Mouse (Mus musculus) ES-E14 (cell line): Measurements from ENCODE around the gene Atf2. TPM values are rescaled to one million over a fixed set of nuclear protein-coding genes. Genes with fewer than 3 reads are reported as not detected.

Experiments used
- DNase-seq: peaks from one replicate; pipeline ENCODE4 v3.0.0-alpha.2; 2013; ENCODE audit warnings: low read depth, low spot score
- H3K27ac ChIP-seq: 2 replicates; pipeline ENCODE4 v1.5.1; 2012; ENCODE audit warnings: low read depth, mild to moderate bottlenecking, low read length, moderate library complexity, mixed read lengths; ENCODE audit not compliant: poor library complexity, insufficient read depth, severe bottlenecking
- H3K36me3 ChIP-seq: 2 replicates; pipeline ENCODE4 v1.6.1; 2012; ENCODE audit warnings: mild to moderate bottlenecking, low read length, moderate library complexity, mixed read lengths; ENCODE audit not compliant: control insufficient read depth, poor library complexity, insufficient read depth, severe bottlenecking
- H3K4me1 ChIP-seq, 2 experiments: fragments of 150-350 bp in 1 of 2; sonication (generic) in 1 of 2; 2 replicates each; pipeline ENCODE4 v1.6.1; 2012; ENCODE audit warnings: low read length in 2 of 2, mild to moderate bottlenecking in 1 of 2, mixed read lengths in 1 of 2; ENCODE audit not compliant: control insufficient read depth in 2 of 2, insufficient read depth in 2 of 2, poor library complexity in 1 of 2
- H3K4me3 ChIP-seq, 2 experiments: fragments of 150-350 bp in 1 of 2; sonication (generic) in 1 of 2; 2 replicates each; pipeline ENCODE4 v1.5.1; 2012; ENCODE audit warnings: low read length in 2 of 2, low read depth in 1 of 2, mild to moderate bottlenecking in 1 of 2, mixed read lengths in 1 of 2; ENCODE audit not compliant: insufficient read depth in 1 of 2, poor library complexity in 1 of 2, severe bottlenecking in 1 of 2
- H3K9ac ChIP-seq: 2 replicates; pipeline ENCODE4 v1.6.1; 2012; ENCODE audit warnings: low read depth, mild to moderate bottlenecking, low read length, mixed read lengths; ENCODE audit not compliant: poor library complexity, insufficient read depth, severe bottlenecking
- H3K9me3 ChIP-seq: fragments of 150-350 bp; sonication (generic); 2 replicates; pipeline ENCODE4 v1.6.1; 2012; ENCODE audit warnings: low read depth, mild to moderate bottlenecking, low read length; ENCODE audit not compliant: control insufficient read depth, insufficient read depth
- CHD2 ChIP-seq: IDR thresholded peaks from 2 replicates; pipeline ENCODE4 v1.6.1; 2014; ENCODE audit warnings: mild to moderate bottlenecking, low read depth, low read length, inconsistent platforms
- HCFC1 ChIP-seq: IDR thresholded peaks from 2 replicates; pipeline ENCODE4 v1.6.1; 2012; ENCODE audit warnings: low read length, inconsistent platforms, borderline replicate concordance; ENCODE audit not compliant: insufficient read depth
- MAFK ChIP-seq: IDR thresholded peaks from 2 replicates; pipeline ENCODE4 v1.6.1; 2014; ENCODE audit warnings: mild to moderate bottlenecking, low read depth, low read length, inconsistent platforms; ENCODE audit not compliant: insufficient read depth
- ZC3H11A ChIP-seq: IDR thresholded peaks from 2 replicates; pipeline ENCODE4 v1.6.1; 2012; ENCODE audit warnings: low read depth, mild to moderate bottlenecking, inconsistent platforms, low read length, borderline replicate concordance
- ZNF384 ChIP-seq: IDR thresholded peaks from 2 replicates; pipeline ENCODE4 v1.6.1; 2012; ENCODE audit warnings: low read depth, low read length, inconsistent platforms
- in situ Hi-C, 2 experiments: fragments of 600-800 bp; cut with MboI; formaldehyde crosslinking; loops; one replicate each; pipeline ENCODE4 v1.15.1; 2025; ENCODE audit warnings: low sequenced_read_pairs in 2 of 2, inconsistent platforms in 1 of 2; ENCODE audit not compliant: unreplicated experiment in 2 of 2
- total RNA-seq: library from RNA; depleted of rRNA; stranded (reverse); fragments of 300-350 nt; gene quantifications from 2 replicates; pipeline ENCODE4 v1.2.3, GENCODE M21; 2012; rRNA removed

Gene Atf2
- 53.9 and 55.7 TPM in 2 replicates for total RNA-seq

DNA sequence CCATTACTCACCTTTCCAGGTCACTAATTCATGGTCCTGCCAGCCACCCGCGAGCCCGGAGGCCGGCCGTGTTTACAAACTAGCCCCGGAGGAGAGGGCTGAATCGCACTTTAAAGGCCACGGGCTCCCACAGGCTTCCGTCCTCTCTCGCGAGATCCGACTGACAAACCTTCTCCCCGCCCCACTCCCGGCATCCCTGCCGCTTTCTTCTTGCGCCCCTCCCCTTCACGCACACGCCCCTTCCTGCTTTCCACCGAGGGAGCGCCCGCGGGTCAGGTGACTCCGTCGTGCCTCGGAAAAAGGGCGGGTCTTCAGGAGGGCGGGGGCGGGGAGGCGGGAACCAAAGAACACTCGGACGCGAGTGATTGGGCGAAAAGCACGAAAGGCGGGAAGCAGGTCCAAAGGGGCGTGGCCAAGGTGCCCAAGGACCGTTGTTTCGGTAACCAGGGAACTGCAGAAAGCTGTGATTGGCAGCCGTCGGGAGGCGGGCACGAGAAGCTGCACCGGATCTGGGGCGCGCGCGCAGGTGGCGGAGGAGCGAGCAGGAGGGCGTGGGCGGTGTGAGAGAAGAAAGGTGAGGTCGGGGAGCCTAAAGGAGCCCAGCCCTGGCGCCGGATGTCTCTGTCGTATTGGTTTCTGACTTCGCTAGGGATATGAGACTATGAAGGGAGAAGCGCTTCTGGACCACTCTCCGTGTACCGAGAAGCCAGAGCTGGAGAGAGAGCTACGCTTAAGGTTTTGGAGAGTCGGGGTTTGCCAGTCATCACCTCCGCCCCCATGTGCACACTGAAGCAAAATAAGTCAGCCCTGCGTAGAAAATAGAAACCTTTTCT is at the start of gene Atf2:
Atf2 (minus strand) TSS at position 176 of the 833 bp plus-strand sequence.
- in situ Hi-C loops, result no loop called here
- Histone ChIP-seq H3K9me3 (no peaks in the 10 kb centered on the region), H3K4me3 (peak within 1 kb of the TSS; percentile 95 to 97)

DNA sequence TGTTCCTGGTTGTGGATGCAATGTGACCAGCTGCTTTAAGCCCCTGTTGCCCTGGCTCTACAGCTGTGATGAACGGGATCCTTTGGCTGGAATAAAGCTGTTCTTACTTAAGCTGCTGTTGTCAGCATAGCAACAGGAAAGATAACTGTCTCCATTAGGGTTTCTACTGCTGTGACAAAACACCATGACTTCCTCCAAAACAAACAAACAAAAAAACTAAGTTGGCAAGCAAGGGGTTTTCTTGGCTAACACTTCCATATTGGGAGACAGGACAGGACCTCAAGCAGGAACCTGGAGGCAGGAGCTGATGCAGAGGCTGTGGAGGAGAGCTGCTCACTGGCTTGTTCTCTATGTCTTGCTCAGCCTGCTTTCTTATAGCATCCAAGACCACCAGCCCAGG is 48.8 kb upstream of the Atf2 start:
- Histone ChIP-seq H3K9ac (no peak overlapping the region), H3K4me3 (no peak overlapping the region), H3K36me3 (no peaks in the 10 kb centered on the region), H3K27ac (no peak overlapping the region), H3K9me3 (no peaks in the 10 kb centered on the region), H3K4me1 (no peaks in the 10 kb centered on the region)
- in situ Hi-C loops, result no loop called here
- TF ChIP-seq CHD2, result no peak
- TF ChIP-seq ZC3H11A, result no peak
- TF ChIP-seq HCFC1, result no peak
- no peak for TF ChIP-seq MAFK
- TF ChIP-seq ZNF384, result no peak
- DNase-seq, result no peak

More for the DNA sequence above, at the start of gene Atf2:
- no peaks in the 10 kb centered on the region for H3K36me3 ChIP-seq
- peak within 1 kb of the TSS; percentile 96 for H3K9ac ChIP-seq
- no peak for TF ChIP-seq ZNF384
- TF ChIP-seq HCFC1, result peak; percentile 49; the same call in 1 of the 2 replicates
- no peak for TF ChIP-seq MAFK
- TF ChIP-seq ZC3H11A, result no peak
- peak; percentile 100 for TF ChIP-seq CHD2
- DNase-seq, result peak; percentile 99
- H3K27ac ChIP-seq, result peak within 1 kb of the TSS; percentile 91
- H3K4me1 ChIP-seq, result peaks cover 2% of the 10 kb centered on the region in 2 experiments; a peak in 2 of 4 replicates

DNA sequence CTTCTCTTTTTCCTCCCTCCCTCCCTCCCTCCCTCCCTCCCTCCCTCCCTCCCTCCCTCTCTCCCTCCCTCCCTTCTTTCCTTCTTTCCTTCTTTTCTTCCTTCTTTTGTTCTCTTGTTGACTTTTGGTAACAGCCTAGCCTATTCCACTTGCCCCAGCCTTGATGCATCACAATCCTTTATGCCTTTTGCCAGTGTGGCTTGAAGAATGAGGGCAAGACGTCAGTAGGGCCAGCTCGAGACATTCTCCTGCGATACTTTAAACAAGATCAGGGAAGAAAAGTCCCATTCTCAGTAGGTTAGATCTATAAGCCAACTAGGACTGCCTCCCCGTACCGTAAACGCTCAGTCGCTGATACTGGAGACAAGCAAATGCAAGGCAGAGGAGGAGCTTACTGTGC is 48.0 kb upstream of the Atf2 start:
- no peak overlapping the region for H3K4me3 ChIP-seq
- no peak for TF ChIP-seq ZNF384
- TF ChIP-seq HCFC1, result no peak
- TF ChIP-seq CHD2, result no peak
- TF ChIP-seq MAFK, result no peak
- no peak for TF ChIP-seq ZC3H11A
- no peaks in the 10 kb centered on the region for H3K9me3 ChIP-seq
- DNase-seq, result no peak
- no peaks in the 10 kb centered on the region for H3K4me1 ChIP-seq
- in situ Hi-C loops, result no loop called here
- H3K9ac ChIP-seq, result no peak overlapping the region
- no peak overlapping the region for H3K27ac ChIP-seq
- H3K36me3 ChIP-seq, result no peaks in the 10 kb centered on the region

DNA sequence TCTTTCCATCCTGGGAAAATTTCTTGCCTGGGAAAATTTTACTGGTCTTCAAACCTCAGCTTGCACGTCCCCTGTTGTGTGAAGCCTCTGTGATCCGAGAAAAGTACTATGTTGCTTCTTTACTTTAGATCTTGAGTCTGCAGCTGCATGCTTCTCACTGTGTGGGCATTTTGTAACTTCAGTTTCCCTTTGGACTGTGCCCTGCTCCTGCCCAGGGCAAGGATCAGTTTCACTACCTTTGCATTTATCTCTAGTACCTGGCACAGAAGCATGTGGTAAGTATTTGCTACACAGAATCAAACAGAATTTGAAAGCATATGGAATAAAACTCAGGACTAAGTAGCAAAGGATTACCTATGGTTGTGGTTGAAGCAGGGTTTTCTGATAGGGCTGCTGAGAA is 46.5 kb upstream of the Atf2 start:
- no peak for DNase-seq
- in situ Hi-C loops, result no loop called here
- TF ChIP-seq ZC3H11A (no peak), ZNF384 (no peak), HCFC1 (no peak), CHD2 (no peak), MAFK (no peak)
- Histone ChIP-seq H3K9me3 (no peaks in the 10 kb centered on the region), H3K4me3 (no peak overlapping the region), H3K4me1 (no peaks in the 10 kb centered on the region), H3K27ac (no peak overlapping the region), H3K9ac (no peak overlapping the region), H3K36me3 (no peaks in the 10 kb centered on the region)
